Mouse (Mus musculus): ENCODE measurements at regions not wholly inside any gene's neighbourhood (a gene's known extent, or its start where the extent isn't known, plus 50 kb on each side); places are given as distances from the start of the nearest gene placed in this dataset.

DNA sequence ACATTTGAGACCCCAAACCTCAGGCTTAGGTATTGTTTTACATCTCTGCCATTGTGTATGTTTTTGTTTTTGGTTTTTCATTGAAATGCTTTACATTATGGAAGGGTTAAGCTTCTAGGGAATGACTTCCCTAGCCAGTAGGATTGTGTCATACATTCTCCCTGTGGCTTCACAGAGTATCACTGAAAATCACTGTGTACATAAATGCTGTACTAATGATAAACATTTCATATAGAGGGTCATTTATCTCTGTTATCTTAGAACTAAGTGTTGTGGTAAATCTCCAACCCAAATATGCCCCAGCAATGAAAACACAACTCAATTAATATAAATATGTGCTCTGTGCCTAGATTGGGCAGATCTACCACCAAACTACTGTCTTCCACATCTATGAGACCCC, 1339.6 kb upstream of the Adgrl3 start:
- TF ChIP-seq HCFC1 (IDR thresholded peaks at IDR 0.05; ENCODE audit: borderline replicate concordance, insufficient read depth, low read length) = no peak
- TF ChIP-seq ZC3H11A (IDR thresholded peaks at IDR 0.05; ENCODE audit: borderline replicate concordance, low read depth, low read length) = no peak
- no peak for TF ChIP-seq CHD2 (IDR thresholded peaks at IDR 0.05; ENCODE audit: low read depth, low read length)
- TF ChIP-seq MAFK (IDR thresholded peaks at IDR 0.05; ENCODE audit: insufficient read depth, low read depth, low read length) = no peak

All from ES-E14 (cell line).